Mouse (Mus musculus): Measurements from ENCODE around the gene Edil3.

DNA sequence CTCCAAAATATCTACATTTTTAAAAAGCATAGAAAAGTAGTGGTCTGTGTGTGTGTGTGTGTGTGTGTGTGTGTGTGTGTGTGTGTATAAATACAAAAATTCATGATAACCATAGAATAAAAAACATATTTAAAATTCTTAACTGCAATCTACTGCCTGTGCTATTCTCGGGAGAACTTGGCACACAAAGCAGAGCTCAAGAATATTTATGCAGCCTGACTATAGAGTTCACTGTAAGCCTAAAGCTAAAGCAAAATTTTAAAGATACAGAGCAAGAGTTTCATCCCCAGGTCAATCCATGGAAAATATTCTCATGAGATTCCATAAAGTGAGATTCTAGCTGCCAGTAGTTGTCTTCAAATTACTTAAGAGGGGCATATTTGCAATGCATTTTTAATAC is 86.9 kb downstream of the Edil3 start:
- no peak for TF ChIP-seq GATA1 (IDR thresholded peaks at IDR 0.05; ENCODE audit: borderline replicate concordance, low read length)
- no peak for TF ChIP-seq FLI1 (IDR thresholded peaks at IDR 0.05; ENCODE audit: low read length)
